In the genomic region with DNA sequence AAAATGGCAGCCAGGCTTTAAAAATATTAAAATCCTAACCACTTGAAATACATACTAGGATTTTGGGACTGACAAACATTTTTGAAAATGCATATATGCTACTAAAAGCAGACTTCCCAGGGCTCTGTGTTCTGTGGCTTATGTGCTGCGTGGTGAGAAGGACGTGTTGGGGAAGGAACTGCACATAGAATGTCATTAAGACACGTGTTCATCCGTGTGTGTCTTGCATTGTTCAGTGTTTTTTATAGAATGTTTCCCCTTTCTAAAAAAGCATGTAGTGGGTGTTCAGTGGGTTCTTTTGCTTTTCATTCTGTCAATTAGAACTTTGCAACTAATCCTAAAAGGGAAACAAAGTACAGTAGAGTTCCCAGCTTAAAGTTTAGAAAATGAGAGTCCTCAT, we compare ENCODE assay signal across 20 mouse cellular contexts.
DNase-seq lines count a peak whose midpoint lies in the region; ATAC-seq and TF ChIP-seq lines count a peak whose summit lies in the region.
"Had no signal": no experiment of that assay in that cellular context is flagged by ENCODE, and none has a peak within 500 bp of the region (broad histone marks: within the 10 kb centered on the region; RNA-seq: fewer than 3 reads in every experiment).

No protein-coding gene starts in this region.

- H3K27ac ChIP-seq in left cerebral cortex, adult 2 months: peak overlapping the region; percentile 75
- H3K27ac ChIP-seq: embryonic facial prominence, embryonic 10.5 days; forebrain, embryonic 13.5 days; heart, embryonic 10.5 days; hindbrain, embryonic 12.5 days had no signal

- intact Hi-C loops in left cerebral cortex, adult 2 months (cut with DNase I): loop anchor here (5.0 to 10.0 kb wide), 4 partner anchors 92 to 967 kb away; no protein-coding TSS in a partner anchor
- intact Hi-C loops in left cerebral cortex, postnatal 36 days (cut with DNase I): loop anchor here (10.0 kb wide), 1 partner anchor 964 kb away; no protein-coding TSS in a partner anchor

- peak; percentile 56; the same call in 1 of the 2 replicates for ATAC-seq in neutrophil, adult 5-6 weeks (ENCODE audit: extremely low read depth, insufficient number of reproducible peaks, low FRiP score, poor library complexity, severe bottlenecking)
- ATAC-seq: forebrain, embryonic 13.5 days; forebrain, postnatal 0 days had no signal

- no peak for TF ChIP-seq CTCF in left cerebral cortex, adult 2 months (IDR thresholded peaks at IDR 0.05)

- no peak for DNase-seq in left cerebral cortex, adult 2 months (ENCODE audit: extremely low spot score in 1 of 2, low spot score in 2 of 2)
- DNase-seq in left cerebral cortex, postnatal 36 days (ENCODE audit: low spot score in 2 of 2): no peak
- DNase-seq in right cerebral cortex, adult 18-20 months: peak; percentile 17
- DNase-seq in right cerebral cortex, adult 2 months (ENCODE audit: low spot score in 2 of 2): no peak
- peak; percentile 48 to 50 for DNase-seq in B cell, adult 2 months
- no peak for DNase-seq in urinary bladder, postnatal 4 days (ENCODE audit: low spot score in 2 of 2)
- DNase-seq: adrenal gland, adult 2 months; adrenal gland, postnatal 25 days; cerebellum, adult 2 months; cerebellum, postnatal 10 days; forebrain, postnatal 0 days; gastrocnemius, postnatal 36 days; heart, adult 11 months; heart, postnatal 10 days; heart, postnatal 4 days had no signal

- H3K4me3 ChIP-seq in left cerebral cortex, adult 2 months: no peak overlapping the region
- H3K4me3 ChIP-seq: embryonic facial prominence, embryonic 10.5 days; forebrain, embryonic 13.5 days; heart, embryonic 10.5 days; hindbrain, embryonic 12.5 days had no signal

Comparison
In these comparisons a context has a peak if more than half of its experiments do, and no peak if none do; other contexts are left out.
1. DNase-seq: peak in right cerebral cortex, adult 18-20 months (single experiment) and B cell, adult 2 months (2 of 2); none in left cerebral cortex, adult 2 months (0 of 2), left cerebral cortex, postnatal 36 days (0 of 2), right cerebral cortex, adult 2 months (0 of 2) and urinary bladder, postnatal 4 days (0 of 2).